Mouse (Mus musculus): ENCODE results near the gene Wwp2. TPM values are rescaled to one million over a fixed set of nuclear protein-coding genes. Genes with fewer than 3 reads are reported as not detected.
"Not testable (repeated sequence)": the region's sequence is repeated elsewhere in the genome, so short reads cannot be mapped to it uniquely, and the experiment has no call there.

The Wwp2 gene
- total RNA-seq, 2 experiments from 2014 or later, result 18.3 to 22.0 TPM

- DNase-seq, result no peak
- intact Hi-C loops (cut with DNase I), result loop anchor here (5.0 kb wide), 1 partner anchor 75 kb away; no protein-coding TSS in a partner anchor
These were observed 36.4 kb downstream of the Wwp2 start for GRCm38 (mm10) chr8:107472403-107473100.

DNA sequence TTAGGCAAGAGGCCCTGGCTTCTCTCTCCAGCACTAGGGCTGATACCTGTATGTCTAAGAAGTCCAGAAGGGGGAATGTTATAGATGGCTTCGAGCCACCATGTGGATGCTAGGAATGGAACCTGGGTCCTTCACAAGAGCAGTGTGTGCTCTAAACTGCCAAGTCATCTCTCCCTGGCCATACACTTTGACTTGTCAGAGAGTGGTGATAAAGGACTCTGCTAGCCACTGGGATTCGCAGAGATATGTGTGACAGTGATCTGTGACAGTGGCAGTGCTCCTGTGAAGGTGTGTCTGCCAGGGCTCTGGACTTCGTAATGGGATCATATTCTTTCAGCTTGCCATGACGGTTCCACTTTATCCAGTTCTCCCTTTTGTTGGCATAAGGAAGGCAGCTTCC lies 37.2 kb downstream of the Wwp2 start:
- intact Hi-C loops (cut with DNase I), result loop anchor here (5.0 kb wide), 1 partner anchor 74 kb away; no protein-coding TSS in a partner anchor
- no peak for DNase-seq

DNA sequence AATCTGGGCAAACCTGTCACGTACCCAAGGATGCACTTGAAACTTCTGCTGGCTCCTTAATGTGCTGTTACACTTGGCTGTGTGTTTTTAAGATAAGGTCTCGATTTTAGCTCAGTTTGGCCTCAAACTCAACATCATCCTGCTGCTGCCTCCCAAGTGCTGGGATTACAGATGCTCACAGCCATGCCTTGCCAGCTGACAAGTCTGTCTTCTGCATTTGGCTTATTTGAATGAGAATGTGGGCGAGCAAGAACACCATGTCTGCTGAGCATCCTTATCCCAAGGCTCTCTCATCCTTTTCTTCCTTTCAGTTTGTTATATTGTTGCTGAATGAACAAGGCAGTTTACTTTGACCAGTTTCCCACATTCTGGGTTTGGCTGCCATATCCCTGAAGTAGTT lies 39.4 kb downstream of the Wwp2 start:
- DNase-seq, result no peak
- intact Hi-C loops (cut with DNase I), result no loop called here

GRCm38 (mm10) chr8:107476786-107477185 lies 40.6 kb downstream of the Wwp2 start:
- intact Hi-C loops (cut with DNase I); DNase-seq: not testable (repeated sequence)

- no peak for DNase-seq
- intact Hi-C loops (cut with DNase I), result no loop called here
These were observed 42.6 kb downstream of the Wwp2 start for GRCm38 (mm10) chr8:107478728-107479127.

DNA sequence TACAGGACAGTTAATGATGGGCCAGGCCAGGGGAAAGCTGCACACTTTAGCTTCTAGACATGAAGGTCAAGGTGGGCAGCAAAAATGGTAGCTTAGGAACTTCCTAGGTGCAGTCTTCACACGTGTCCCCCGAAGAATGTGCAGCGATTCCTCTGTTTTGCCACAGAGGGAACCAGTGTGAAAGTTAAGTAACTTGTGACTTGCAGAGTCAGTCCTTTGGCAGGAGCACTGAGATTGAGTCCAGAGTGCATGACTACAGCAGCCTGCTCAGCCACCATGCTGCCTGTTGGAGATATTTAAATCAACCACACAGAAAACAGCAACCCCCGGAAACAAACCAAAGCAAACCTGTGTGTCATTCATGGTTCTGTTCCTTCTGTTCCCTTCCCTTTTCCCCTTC lies 44.3 kb downstream of the Wwp2 start:
- DNase-seq, result no peak
- intact Hi-C loops (cut with DNase I), result no loop called here

- DNase-seq, result no peak
- intact Hi-C loops (cut with DNase I), result no loop called here
These were observed 47.1 kb downstream of the Wwp2 start for GRCm38 (mm10) chr8:107483250-107483649.

GRCm38 (mm10) chr8:107484956-107485355 lies 48.8 kb downstream of the Wwp2 start:
- intact Hi-C loops (cut with DNase I), result no loop called here
- DNase-seq, result no peak

DNA sequence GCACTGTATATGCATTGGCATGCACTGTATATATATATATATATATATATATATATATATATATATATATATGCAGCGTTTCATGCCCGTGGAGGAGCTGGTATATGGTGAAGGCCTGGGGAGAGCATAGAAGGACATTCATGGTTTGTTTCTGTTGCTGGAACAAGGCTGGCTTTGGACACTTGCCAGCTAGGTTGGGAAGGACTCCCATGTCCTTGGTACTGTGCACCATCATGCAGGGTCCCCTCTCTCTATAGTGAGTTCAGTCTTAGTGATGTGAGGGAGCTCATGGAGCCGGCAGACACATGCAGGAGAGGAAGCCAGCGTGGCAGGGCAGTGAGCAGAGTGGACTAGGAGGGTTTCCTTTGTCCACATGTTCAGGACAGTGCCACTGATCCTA lies 52.4 kb downstream of the Wwp2 start:
- DNase-seq, result no peak
- intact Hi-C loops (cut with DNase I), result no loop called here

DNA sequence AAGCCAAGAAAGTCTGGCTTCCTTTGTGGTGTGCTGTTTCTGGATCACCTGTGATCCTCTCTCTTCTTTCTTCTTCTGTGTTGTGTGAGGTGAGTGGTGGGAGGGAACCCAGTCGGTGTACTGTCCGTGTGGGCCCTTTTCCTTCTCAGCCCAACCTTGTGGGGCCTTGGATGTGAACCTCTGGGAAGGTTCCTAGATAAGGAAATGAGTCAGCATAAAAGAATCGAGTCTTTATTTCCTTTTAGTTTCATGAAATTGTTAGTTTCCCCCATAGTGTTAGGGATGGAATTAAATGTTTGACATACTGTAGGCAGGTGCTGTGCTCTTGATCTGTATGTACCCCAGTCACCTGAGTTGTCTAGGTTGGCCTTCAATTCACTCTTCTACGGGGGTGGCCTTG lies 52.9 kb downstream of the Wwp2 start:
- DNase-seq, result no peak
- intact Hi-C loops (cut with DNase I), result no loop called here

- intact Hi-C loops (cut with DNase I), result no loop called here
- peak in 1 of 2 experiments; percentile 20 for DNase-seq
These were observed 53.8 kb downstream of the Wwp2 start for GRCm38 (mm10) chr8:107489921-107490320.

- intact Hi-C loops (cut with DNase I), result no loop called here
- DNase-seq, result no peak
These were observed 54.5 kb downstream of the Wwp2 start for GRCm38 (mm10) chr8:107490649-107491048.

- intact Hi-C loops (cut with DNase I), result no loop called here
- DNase-seq, result no peak
These were observed 55.0 kb downstream of the Wwp2 start for GRCm38 (mm10) chr8:107491212-107491611.

DNA sequence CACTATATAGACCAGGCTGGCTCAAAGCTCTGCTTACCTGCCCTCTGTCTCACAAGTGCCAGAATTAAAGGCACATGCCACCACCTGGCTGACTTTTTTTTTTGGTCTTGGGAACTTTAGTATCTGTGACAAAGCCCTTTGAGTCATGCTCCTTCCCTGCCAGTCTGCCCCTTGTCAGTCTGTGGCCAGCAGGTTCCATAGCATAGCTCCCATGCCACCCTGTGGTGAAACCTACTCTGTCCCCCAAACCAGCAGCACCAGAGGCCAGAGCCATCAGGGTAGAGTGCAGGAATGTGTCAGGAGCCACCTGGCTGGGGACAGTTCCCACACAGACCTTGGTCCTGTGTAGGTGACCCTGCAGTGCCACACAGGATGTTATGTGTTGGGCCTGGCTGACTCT lies 55.7 kb downstream of the Wwp2 start:
- no peak for DNase-seq
- intact Hi-C loops (cut with DNase I), result no loop called here

DNA sequence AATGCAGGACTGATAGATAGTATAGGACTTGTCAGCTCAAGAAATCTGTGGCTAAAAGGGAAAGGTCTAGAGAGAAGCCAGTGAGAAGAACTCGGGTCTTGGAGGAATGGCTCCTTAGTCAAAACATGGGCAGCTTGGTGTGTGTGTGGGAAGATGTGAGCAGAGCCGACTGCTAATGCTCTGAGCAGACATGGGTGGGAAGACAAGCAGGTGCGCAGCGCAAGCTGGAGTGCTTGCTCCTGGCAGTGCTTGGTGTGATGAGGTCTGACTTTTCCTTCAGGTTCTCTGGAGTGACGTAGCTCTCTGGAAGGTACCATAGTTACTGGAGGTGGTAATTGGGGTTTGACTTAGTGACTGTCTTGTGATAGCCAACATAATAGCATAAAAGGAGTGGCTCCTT lies 56.6 kb downstream of the Wwp2 start:
- intact Hi-C loops (cut with DNase I), result no loop called here
- DNase-seq, result no peak

DNA sequence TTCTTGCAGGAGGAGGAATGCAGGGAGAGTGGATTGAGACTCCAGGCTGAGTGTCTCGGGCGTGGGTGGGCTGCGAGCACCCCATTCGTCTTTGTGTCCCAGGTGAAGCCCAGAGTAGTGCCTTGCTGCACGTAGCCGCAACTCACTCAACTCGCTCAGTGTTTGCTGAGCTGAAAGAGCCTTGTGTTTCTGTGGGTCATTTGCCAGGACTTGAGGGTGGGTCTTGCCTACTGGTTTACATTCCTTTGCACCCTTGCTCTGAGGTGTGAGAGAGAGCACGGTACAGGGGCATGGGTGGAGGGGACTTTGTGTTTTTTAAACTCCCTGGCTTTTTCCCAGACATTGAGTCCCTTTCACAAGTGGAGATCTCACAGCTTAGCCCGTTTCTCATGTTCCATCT lies 59.3 kb downstream of the Wwp2 start:
- DNase-seq, result no peak

GRCm38 (mm10) chr8:107497708-107498107 lies 61.5 kb downstream of the Wwp2 start:
- intact Hi-C loops (cut with DNase I), result no loop called here
- DNase-seq, result no peak

More for the DNA sequence above, 59.3 kb downstream of the Wwp2 start:
- intact Hi-C loops (cut with DNase I), result no loop called here

DNA sequence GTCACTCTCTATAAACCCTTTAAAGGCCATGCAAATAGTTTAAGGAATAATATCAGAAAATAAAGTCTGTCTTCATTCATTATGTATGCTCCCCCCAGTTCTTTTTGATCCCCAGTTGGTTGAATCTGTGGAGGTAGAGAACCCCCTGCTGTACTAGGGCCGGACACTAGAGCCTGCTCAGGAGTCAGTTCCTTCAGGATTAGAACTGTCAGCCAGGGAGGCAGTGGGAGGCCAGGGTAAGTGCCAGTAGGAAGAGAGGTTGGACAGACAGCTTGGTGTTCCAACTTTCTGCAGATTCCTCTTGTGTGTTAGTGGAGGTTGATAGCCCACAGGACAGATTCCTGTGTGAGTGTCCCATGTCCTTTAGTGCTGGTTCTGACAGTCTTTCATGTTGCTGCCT lies 62.2 kb downstream of the Wwp2 start:
- intact Hi-C loops (cut with DNase I), result no loop called here
- no peak for DNase-seq

- intact Hi-C loops (cut with DNase I), result no loop called here
- no peak for DNase-seq
These were observed 62.6 kb downstream of the Wwp2 start for GRCm38 (mm10) chr8:107498806-107499205.

DNA sequence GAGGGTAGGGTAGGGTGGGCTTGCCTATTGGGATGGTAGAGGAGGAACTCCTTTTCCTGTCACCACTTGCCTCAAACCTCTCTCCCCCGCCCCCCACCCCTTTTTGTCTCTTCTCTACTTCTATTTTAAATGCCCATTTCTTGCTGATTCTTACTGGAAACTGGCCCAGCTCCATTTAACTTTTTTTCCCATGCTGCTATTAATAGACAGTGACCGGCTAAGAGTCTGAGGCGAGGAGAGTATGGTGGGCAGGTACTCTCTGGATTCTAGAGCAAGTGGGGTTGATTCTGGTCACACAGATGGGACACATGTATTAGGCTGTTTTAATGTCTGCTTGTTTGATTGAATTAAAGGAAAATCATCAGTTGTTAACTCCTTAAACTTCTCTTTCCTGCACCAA lies 63.4 kb downstream of the Wwp2 start:
- no peak for DNase-seq
- intact Hi-C loops (cut with DNase I), result no loop called here

DNA sequence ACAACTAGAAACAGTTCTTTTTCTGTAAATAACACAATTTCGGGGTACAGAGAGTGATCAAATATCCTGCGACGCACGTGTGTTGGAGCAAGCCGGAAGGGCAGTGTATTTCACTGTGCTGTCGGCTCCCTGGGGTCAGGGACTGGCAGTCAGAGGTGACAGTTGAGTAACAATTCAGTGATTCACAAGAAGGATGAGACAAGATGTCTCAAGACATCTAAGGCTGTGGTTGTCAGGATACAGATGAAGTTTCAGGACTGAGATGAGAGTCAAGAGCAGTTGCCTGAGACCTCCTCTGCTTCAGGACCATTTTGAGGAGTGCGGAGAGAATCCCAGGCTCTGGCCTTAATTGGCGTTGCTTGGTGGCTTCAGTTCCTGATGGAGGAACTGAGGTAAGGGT lies 66.2 kb downstream of the Wwp2 start:
- intact Hi-C loops (cut with DNase I), result no loop called here
- no peak for DNase-seq

GRCm38 (mm10) chr8:107502922-107503321 lies 66.8 kb downstream of the Wwp2 start:
- intact Hi-C loops (cut with DNase I), result no loop called here
- no peak for DNase-seq

GRCm38 (mm10) chr8:107503354-107503753 lies 67.2 kb downstream of the Wwp2 start:
- intact Hi-C loops (cut with DNase I), result no loop called here
- no peak for DNase-seq

Measured in heart, postnatal 14 days (tissue).